Mouse (Mus musculus) gastrocnemius, postnatal 25 days (tissue): ENCODE data around the gene Auts2. TPM values are rescaled to one million over a fixed set of nuclear protein-coding genes. Genes with fewer than 3 reads are reported as not detected.

Source experiments
- DNase-seq: peaks from one replicate; pipeline ENCODE4 v3.0.0; 2022
- total RNA-seq, 2 experiments: library from RNA; stranded (reverse); gene quantifications; 1 replicate in 1 of 2; 2 replicates in 1 of 2; pipeline ENCODE4 v1.2.3; 2021

The Auts2 gene
- total RNA-seq, 2 experiments from 2014 or later, result 13.4 to 35.1 TPM

- DNase-seq, result no peak
Measured at GRCm38 (mm10) chr5:132318026-132318765, 224.9 kb downstream of the Auts2 start.

DNA sequence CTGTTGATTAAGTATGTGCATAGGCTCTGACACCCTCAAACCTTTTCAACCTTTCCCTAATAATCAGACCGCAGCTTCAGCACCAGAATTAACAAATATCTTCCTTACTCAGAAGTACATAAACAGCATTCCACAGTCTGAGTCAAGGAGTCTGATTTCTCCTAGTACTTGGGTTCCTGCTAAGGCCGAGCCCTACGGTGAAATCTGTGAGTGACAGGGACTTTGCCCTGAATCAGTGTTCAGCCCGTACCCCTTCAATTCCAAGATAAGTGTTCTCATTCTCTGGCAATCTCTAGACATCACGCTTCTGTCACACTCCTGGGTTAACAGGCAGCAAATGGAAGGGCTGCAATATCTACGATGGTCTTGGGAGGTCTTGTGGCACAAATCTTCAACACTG, 226.2 kb downstream of the Auts2 start:
- no peak for DNase-seq

DNA sequence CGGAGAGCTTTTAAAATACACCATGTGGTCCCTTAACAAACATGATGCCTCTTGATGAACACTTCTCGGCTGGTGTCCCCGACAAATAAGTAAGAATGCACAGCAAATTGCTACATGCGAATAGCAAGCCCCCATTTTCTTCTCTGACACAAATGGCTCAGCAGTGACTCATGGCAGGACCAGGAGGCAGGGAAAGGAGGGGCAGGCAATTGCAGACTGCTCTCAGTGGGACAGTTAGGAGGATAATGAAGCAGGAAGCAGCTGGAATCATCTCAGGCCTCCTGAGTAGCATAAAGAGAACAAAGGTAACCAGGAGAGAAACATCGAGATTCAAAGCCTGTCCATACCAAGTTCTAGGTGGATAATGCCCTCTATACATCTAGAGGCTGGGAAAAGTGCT, 228.8 kb downstream of the Auts2 start:
- DNase-seq, result no peak

DNA sequence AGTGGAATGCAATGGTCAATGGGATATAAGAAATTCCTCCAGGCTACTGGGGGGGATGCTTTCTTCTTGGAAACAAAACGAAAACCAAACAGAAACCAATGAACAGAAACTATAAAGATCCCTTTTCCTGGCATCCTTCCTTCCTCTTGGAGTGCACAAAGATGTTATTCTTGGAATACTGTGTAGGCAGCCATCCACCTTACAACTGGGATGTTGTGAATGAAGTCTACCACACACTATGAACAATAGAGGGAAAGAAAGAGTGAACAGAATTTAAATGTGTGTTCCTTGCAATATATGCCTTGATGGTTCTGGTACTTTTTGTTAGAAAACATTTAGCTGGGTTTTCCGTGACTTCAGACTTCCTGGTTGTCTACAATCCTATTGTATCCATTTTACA, 236.1 kb downstream of the Auts2 start:
- no peak for DNase-seq

- no peak for DNase-seq
Measured at GRCm38 (mm10) chr5:132305354-132305934, 237.7 kb downstream of the Auts2 start.

GRCm38 (mm10) chr5:132302778-132303177, 240.4 kb downstream of the Auts2 start:
- no peak for DNase-seq

DNA sequence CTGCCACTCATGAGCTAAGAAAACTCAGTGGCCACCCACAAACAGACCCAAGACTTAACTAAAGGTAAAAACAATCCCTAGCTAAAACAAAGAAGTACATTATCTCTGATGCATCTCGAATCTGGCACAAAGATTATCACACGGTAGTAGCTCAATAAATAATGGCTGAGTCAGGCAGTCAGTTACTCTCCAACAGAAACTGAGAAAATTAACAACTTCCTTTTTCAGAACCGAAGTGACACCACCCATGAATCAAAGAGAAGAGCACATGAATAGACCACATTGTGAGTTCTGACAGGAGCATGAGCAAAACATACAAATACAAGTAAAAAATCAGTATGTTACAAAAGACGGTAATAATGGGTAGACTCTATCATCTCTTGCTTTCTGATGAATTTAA, 242.3 kb downstream of the Auts2 start:
- DNase-seq, result no peak

- DNase-seq, result no peak
Measured at GRCm38 (mm10) chr5:132299716-132300115, 243.4 kb downstream of the Auts2 start.

GRCm38 (mm10) chr5:132298996-132299395, 244.1 kb downstream of the Auts2 start:
- no peak for DNase-seq

DNA sequence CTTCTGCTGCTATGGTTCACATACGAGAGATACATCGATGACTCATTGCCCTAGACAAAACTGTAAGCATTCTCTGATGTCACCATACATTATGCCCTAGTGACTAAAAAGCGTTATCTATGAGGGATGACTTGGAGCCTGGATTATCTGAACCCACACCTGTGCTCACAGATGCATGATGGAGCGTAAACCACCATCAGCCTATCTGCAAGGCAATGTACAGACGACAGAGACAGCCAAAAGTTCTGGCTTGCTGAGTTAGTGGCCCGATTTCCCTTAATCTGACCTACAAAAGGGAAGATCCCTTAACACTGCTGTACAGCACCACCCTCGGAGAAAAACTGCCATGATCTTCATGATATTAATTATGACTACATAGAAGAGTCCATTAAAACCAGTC, 245.8 kb downstream of the Auts2 start:
- DNase-seq, result no peak

GRCm38 (mm10) chr5:132294469-132294868, 248.7 kb downstream of the Auts2 start:
- no peak for DNase-seq

DNA sequence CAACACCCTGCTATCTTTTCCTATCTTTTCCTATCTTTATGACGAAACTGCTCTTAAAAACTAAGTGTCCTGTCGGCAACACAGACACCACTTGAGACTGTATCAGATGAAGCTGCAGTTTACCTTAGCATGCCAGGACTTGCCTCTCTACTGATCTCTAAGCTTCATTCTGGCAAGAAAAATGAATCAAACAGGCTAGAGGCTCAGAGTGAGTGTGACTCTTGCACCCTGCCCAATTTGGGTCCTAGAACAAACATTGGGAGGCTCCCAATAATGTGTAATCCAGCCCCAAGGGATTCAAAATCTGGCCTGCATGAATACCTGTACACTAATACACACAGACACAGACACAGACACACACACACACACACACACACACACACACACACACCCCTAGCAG, 250.2 kb downstream of the Auts2 start:
- DNase-seq, result no peak

GRCm38 (mm10) chr5:132290606-132291535, 252.3 kb downstream of the Auts2 start:
- no peak for DNase-seq

DNA sequence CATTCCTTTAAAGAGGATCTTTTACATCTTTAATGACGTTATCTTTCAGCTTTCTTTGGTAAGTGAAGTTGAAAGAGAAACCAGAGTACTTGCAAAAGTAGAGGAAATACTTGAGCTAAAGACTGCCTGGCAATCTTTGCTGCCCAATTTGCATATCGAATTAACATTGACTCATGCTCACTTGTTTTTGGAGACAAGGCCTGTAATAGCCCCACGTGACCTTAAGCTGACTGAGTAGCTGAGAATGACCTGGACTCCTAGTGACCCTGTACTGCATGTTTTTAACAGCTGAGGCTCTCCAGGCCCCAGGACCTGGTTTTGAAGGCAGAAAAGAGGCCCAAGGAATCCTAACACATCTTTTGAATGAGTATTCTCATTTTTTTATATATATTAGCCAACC, 259.4 kb downstream of the Auts2 start:
- DNase-seq, result no peak

GRCm38 (mm10) chr5:132274098-132274898, 268.8 kb downstream of the Auts2 start:
- no peak for DNase-seq

GRCm38 (mm10) chr5:132272132-132272531, 271.0 kb downstream of the Auts2 start:
- DNase-seq, result no peak

DNA sequence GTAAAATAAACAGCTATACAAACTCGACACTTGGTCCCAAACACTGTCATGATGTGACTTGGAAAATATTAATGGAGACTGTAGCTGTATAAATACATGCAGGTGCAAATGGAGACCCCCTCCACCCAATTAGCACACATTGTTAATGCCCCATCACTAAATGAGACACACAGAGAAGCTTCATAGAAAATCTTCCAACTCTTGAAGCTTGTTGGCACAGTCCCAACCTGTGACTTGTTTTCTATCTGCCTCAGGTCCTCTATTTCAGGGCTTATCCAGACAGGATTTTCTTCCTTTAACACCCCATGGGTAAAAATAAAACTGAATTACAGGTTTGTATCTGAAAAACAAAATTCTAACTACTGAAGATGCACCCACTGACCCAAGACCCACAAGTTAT, 272.2 kb downstream of the Auts2 start:
- DNase-seq, result no peak

- no peak for DNase-seq
Measured at GRCm38 (mm10) chr5:132270074-132270473, 273.1 kb downstream of the Auts2 start.

GRCm38 (mm10) chr5:132268351-132268967, 274.7 kb downstream of the Auts2 start:
- DNase-seq, result no peak

- no peak for DNase-seq
Measured at GRCm38 (mm10) chr5:132265015-132265414, 278.1 kb downstream of the Auts2 start.

DNA sequence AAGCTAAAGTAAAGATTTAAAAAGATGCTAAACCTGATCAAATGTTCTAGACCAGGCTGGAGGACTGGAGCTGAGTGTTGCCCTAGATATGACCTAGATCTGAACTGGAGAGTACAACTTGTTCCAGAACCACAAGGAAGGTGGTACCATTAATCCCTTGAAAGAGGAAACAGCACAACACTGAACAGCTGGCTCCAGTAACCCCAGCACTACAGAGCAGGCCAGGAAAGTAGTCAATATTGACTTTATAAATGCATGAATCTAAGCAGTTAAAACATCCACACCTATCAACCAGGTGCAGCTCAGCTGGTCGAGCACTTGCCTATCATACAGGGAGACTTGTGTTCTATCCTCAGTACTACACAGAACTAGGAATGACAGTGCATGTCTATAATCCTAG, 281.4 kb downstream of the Auts2 start:
- no peak for DNase-seq

DNA sequence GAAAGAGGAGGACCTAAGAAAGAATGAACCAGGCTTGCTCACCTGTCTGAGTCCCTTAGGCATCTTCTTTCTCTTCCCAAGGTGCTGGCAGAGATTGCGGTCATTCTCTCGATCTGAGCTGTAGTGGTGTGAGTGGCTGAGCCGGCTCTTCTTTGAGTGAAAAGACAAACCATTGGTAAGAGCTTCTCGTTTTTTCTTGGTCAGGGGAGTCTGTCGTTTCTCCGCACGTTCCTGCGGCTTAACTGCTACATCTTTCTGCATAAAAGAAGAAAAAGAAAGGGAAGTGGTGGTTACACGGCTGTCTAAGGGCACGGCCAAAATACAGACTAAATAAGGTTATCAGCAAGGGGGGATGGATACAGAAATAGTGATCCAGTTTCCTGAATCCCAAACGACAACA, 284.3 kb downstream of the Auts2 start:
- no peak for DNase-seq
